Mouse (Mus musculus) heart, adult 2 months (tissue): Measurements from ENCODE around the gene Trpv4. TPM values are rescaled to one million over a fixed set of nuclear protein-coding genes. Genes with fewer than 3 reads are reported as not detected.
A peak's percentile ranks its signal among the peaks of the same experiment; 100 is the strongest.

Experiments
- DNase-seq, 2 experiments: peaks; one replicate each; pipeline ENCODE4 v3.0.0; 2021
- H3K27ac ChIP-seq: fragments of 200-600 bp; 2 replicates; pipeline ENCODE4 v1.8.1; 2022
- H3K27me3 ChIP-seq: fragments of 200-500 bp; 2 replicates; pipeline ENCODE4 v1.6.1; 2012; ENCODE audit warnings: mild to moderate bottlenecking, low read length, inconsistent platforms, mixed read lengths; ENCODE audit not compliant: control insufficient read depth, insufficient read depth
- H3K36me3 ChIP-seq: fragments of 200-500 bp; 2 replicates; pipeline ENCODE4 v1.6.1; 2012; ENCODE audit warnings: low read length, inconsistent platforms; ENCODE audit not compliant: control insufficient read depth, insufficient read depth
- H3K4me1 ChIP-seq: fragments of 200-500 bp; 2 replicates; pipeline ENCODE4 v1.6.1; 2011; ENCODE audit warnings: low read length; ENCODE audit not compliant: control insufficient read depth, insufficient read depth
- H3K4me3 ChIP-seq: fragments of 200-600 bp; 2 replicates; pipeline ENCODE4 v1.8.1; 2022
- H3K79me2 ChIP-seq: fragments of 200-500 bp; replicated peaks from 2 replicates; pipeline ENCODE4 v1.6.1; 2012; ENCODE audit warnings: mild to moderate bottlenecking, inconsistent platforms, low read length, moderate library complexity, mixed read lengths; ENCODE audit not compliant: control insufficient read depth, insufficient read depth
- H3K9ac ChIP-seq: fragments of 200-500 bp; 2 replicates; pipeline ENCODE4 v1.6.1; 2012; ENCODE audit warnings: low read depth, mild to moderate bottlenecking, control low read depth, inconsistent platforms, low read length, mixed read lengths
- CTCF ChIP-seq: fragments of 200-600 bp; IDR thresholded peaks from 2 replicates; pipeline ENCODE4 v1.8.1; 2022; ENCODE audit warnings: antibody characterized with exemption, mild to moderate bottlenecking, moderate library complexity
- EP300 ChIP-seq: fragments of 200-500 bp; IDR thresholded peaks from 2 replicates; pipeline ENCODE4 v1.6.1; 2011; ENCODE audit warnings: low read depth, low read length, control low read depth; ENCODE audit not compliant: insufficient read depth
- POLR2A ChIP-seq: fragments of 200-500 bp; IDR thresholded peaks from 2 replicates; pipeline ENCODE4 v1.6.1; 2011; ENCODE audit warnings: mild to moderate bottlenecking, low read depth, low read length, control low read depth; ENCODE audit not compliant: insufficient read depth
- WGBS: fragments of 180-500 bp; shearing (Covaris S2); methylation state at CpG from one replicate; pipeline ENCODE4 v1.1.7; 2018; 5-methylcytosine and 5-hydroxymethylcytosine counted together
- intact Hi-C: fragments of 180-260 bp; cut with DNase I; formaldehyde crosslinking; loops from one replicate; pipeline ENCODE4 v1.15.1; 2025
- polyA plus RNA-seq: library from polyadenylated mRNA; depleted of rRNA; stranded (reverse); fragments of >200 nt; gene quantifications from 2 replicates; pipeline ENCODE4 v1.2.3, GENCODE M21; 2012
- total RNA-seq, 2 experiments: library from RNA; stranded (reverse); gene quantifications; 2 replicates each; pipeline ENCODE4 v1.2.3; 2021

Trpv4 gene
- total and polyA plus RNA-seq, 3 experiments, result 3.6 to 7.5 (median 5.1) TPM

DNA sequence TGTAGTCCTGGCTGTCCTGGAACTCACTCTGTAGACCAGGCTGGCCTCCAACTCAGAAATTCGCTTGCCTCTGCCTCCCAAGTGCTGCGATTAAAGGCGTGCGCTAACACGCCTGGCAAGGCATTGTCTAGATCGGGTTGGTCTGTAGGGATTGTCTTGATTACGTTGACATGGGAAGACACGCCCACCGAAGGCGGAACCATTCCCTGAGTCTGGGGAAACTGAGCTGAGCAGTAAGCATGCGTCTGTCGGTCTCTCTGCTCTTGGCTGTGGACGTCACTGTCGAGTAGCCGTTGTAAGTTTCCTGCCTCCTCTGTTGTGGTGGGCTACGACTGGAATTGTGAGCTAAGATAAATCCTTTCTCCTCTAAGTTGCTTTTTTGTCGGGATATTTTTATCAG is 38.7 kb upstream of the Trpv4 start:
- H3K36me3 ChIP-seq, result no peaks in the 10 kb centered on the region
- TF ChIP-seq CTCF, result no peak
- no peak for TF ChIP-seq POLR2A
- TF ChIP-seq EP300, result no peak
- DNase-seq, result no peak
- intact Hi-C loops, result no loop called here
- H3K27me3 ChIP-seq, result no peaks in the 10 kb centered on the region
- H3K27ac ChIP-seq, result no peak overlapping the region
- no peak overlapping the region for H3K4me3 ChIP-seq
- H3K4me1 ChIP-seq, result no peaks in the 10 kb centered on the region
- no peak overlapping the region for H3K9ac ChIP-seq
- 75% methylated on average over 17 of the region's 17 CpGs for WGBS
- no peaks in the 10 kb centered on the region for H3K79me2 ChIP-seq

DNA sequence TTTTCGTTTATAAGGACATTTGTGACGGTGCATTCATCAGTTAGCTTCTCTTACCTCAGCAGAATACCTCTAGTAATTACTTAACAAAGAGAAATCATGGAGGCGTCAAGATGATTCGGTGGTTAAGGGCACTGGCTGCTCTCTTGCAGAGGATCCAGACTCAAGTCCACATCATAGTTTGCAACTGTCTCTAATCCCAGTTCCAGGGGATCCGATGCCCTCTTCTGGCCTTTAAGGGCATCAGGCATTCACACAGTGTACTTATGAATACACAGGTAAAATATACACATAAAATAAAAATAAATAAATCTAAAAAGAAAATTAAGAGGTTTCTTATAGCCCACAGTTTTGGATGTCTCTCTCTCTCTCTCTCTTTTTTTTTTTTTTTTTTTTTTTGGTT is 37.6 kb upstream of the Trpv4 start:
- peaks cover 1% of the 10 kb centered on the region; the same call in 1 of the 2 replicates for H3K4me1 ChIP-seq
- no peak overlapping the region for H3K27ac ChIP-seq
- no peak overlapping the region for H3K9ac ChIP-seq
- no peaks in the 10 kb centered on the region for H3K36me3 ChIP-seq
- H3K79me2 ChIP-seq, result no peaks in the 10 kb centered on the region
- no peak overlapping the region for H3K4me3 ChIP-seq
- H3K27me3 ChIP-seq, result no peaks in the 10 kb centered on the region
- 58% methylated on average over 5 of the region's 5 CpGs for WGBS
- intact Hi-C loops, result no loop called here
- no peak for DNase-seq
- TF ChIP-seq EP300 (no peak), POLR2A (no peak), CTCF (peak; percentile 44)

DNA sequence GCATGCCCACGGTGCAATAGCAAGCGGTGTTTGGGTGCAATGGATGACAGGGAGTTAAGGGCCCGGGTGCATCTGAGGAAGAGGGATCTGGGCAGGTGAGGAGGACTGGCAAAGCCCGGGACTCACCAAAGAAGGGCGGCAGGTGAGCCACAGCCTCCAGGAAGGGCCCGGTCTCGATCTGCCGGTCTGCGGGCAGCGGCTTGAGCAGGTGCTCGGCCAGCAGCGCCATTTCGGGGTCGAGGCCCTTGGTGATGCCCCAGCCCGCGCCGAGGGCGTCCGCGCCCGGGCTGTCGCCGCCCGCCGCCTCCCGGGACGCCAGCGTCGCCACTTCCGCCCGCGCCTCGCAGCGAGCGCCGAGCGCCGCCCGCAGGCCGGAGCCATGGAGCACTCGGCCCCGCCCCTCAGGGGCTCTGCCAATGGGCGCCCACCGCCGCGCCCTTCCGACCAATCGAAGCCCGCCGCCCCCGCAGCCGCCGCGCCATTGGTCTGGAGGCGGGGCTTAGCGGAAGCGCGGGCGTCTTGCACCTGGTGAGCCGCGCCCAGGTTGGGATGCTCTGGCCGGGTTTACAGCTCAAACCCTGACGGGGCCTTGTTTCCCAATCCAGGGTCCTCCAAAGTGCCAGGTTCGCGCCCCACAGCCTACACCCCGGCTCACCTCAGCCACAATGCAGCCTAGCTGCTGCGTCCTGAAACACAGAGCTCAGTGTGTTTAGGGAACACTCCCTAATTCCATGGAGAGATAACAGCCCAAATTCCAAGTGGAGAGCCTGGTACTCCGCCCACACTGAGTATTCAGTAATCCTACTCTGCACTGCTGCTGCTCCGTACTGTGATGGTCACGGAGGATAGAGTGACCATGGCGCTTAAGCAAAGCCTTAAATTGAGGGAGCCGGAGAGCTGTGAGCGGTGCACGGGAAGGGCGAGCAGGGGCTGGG is 32.7 kb upstream of the Trpv4 start, which contains the start of gene Gltp:
Gene Gltp (minus strand): TSS at position 352 of the 935 bp plus-strand sequence.
- DNase-seq, result peak; percentile 95 to 96
- Histone ChIP-seq H3K27ac (peak within 1 kb of the TSS; percentile 72), H3K4me1 (peaks cover 6% of the 10 kb centered on the region), H3K27me3 (no peaks in the 10 kb centered on the region), H3K79me2 (no peaks in the 10 kb centered on the region), H3K9ac (peak within 1 kb of the TSS; percentile 87), H3K4me3 (peak within 1 kb of the TSS; percentile 92), H3K36me3 (no peaks in the 10 kb centered on the region)
- TF ChIP-seq POLR2A, result peak; percentile 39; the same call in 1 of the 2 replicates
- no peak for TF ChIP-seq EP300
- TF ChIP-seq CTCF, result peak; percentile 67
- WGBS, result 4% methylated on average over 73 of the region's 75 CpGs
- intact Hi-C loops, result loop anchor here (2.0 kb wide), 1 partner anchor 22 kb away; no protein-coding TSS in a partner anchor

DNA sequence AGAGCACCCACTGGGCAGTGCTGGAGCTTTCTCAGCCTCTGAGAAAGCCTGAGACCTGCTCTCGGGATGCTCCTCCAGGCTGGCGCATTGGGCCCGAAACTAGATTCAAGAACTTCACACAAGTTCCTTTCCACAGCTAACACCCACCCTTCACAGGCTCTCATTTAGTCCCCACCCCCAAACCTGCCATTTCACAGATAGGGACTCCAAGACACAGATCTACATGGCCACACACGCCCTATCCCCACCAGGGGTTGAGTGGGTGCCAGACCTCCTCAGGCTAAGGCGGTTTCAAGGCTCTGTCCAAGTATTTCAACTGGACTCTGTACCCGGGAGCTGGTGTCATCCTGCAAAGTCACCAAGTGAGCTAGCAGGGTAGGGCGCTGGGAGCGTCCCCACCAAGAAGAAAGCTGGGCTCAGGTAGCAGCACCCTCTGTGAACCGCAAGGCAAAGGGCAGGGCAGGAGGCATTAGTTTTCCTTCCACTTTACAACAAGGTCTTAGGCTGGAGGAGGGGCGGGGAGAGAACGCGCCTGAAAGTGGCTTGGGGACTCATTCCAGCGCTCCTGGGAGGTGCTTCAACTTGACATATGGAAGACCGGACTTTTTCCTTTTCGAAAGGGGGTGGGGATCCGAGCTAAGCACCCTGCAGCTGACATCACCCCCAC is 31.6 kb upstream of the Trpv4 start:
- Histone ChIP-seq H3K4me1 (peaks cover 6% of the 10 kb centered on the region), H3K9ac (peak overlapping the region; percentile 87), H3K4me3 (peak overlapping the region; percentile 92), H3K79me2 (no peaks in the 10 kb centered on the region), H3K36me3 (no peaks in the 10 kb centered on the region), H3K27me3 (no peaks in the 10 kb centered on the region), H3K27ac (no peak overlapping the region)
- intact Hi-C loops, result loop anchor here (2.0 kb wide), 1 partner anchor 21 kb away; no protein-coding TSS in a partner anchor
- no peak for TF ChIP-seq EP300
- no peak for TF ChIP-seq CTCF
- no peak for TF ChIP-seq POLR2A
- 27% methylated on average over 16 of the region's 16 CpGs for WGBS
- DNase-seq, result peak in 1 of 2 experiments; percentile 42

DNA sequence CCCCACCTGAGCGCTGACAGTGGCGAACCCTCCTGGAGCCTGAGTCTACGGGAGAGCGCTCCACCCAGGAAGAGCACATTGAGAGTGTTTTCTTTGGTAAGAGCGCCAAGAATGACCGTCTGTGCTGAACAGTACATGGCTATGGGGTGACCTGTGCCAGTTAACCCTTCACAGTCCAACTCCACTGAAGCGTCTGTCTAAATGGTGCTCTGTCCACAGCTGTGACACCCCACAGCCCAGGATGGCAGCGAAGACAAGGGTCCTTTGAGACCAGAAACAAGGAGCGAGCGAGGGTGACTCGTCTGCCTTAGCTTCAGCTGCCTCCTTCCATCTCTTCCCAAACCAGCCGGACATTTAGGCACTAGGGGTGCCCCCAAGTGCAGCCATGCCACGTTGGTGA is 30.5 kb upstream of the Trpv4 start:
- intact Hi-C loops, result no loop called here
- Histone ChIP-seq H3K4me3 (no peak overlapping the region), H3K9ac (no peak overlapping the region), H3K4me1 (peaks cover 6% of the 10 kb centered on the region), H3K36me3 (no peaks in the 10 kb centered on the region), H3K27me3 (no peaks in the 10 kb centered on the region), H3K27ac (no peak overlapping the region), H3K79me2 (no peaks in the 10 kb centered on the region)
- DNase-seq, result no peak
- 82% methylated on average over 13 of the region's 13 CpGs for WGBS
- TF ChIP-seq EP300 (no peak), CTCF (no peak), POLR2A (no peak)
